Mouse (Mus musculus) layer of hippocampus, postnatal 25 days (tissue): ENCODE data around the gene Stk10. TPM values are rescaled to one million over a fixed set of nuclear protein-coding genes. Genes with fewer than 3 reads are reported as not detected.
"Not testable (repeated sequence)": the region's sequence is repeated elsewhere in the genome, so short reads cannot be mapped to it uniquely, and the experiment has no call there.

Experiments used
- DNase-seq, 2 experiments: peaks; one replicate each; pipeline ENCODE4 v3.0.0; 2022; ENCODE audit warnings: mixed read lengths in 2 of 2, low spot score in 1 of 2; ENCODE audit errors: extremely low spot score in 1 of 2
- total RNA-seq, 2 experiments: library from RNA; stranded (reverse); gene quantifications; 2 replicates each; pipeline ENCODE4 v1.2.3; 2021

Stk10 gene
- total RNA-seq: 1 to 10 TPM; 7.6 to 8.6 TPM

- DNase-seq: peak; percentile 79 to 87
These were observed at the start of gene Stk10 for GRCm38 (mm10) chr11:32532765-32533481. TSS of gene Stk10 (plus strand) at chr11:32533305.

DNA sequence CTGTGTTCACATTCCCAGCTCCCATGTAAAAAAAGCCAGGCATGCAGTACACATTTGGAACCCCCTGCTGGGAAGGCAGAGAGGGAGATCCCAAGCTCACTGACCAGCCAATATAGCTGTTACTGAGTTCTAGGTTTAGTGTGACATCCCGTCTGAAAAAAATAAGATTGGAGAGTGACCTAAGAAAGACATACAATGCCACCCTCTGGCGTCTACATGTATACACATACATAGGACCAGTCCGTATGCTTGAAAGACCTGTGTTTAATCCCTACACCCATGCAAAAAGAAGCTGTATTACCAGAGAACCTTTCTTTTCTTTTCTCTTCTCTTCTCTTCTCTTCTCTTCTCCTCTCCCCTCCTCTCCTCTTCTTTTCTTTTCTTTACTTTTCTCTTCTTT is 47.8 kb upstream of the Stk10 start:
- DNase-seq: no peak

DNA sequence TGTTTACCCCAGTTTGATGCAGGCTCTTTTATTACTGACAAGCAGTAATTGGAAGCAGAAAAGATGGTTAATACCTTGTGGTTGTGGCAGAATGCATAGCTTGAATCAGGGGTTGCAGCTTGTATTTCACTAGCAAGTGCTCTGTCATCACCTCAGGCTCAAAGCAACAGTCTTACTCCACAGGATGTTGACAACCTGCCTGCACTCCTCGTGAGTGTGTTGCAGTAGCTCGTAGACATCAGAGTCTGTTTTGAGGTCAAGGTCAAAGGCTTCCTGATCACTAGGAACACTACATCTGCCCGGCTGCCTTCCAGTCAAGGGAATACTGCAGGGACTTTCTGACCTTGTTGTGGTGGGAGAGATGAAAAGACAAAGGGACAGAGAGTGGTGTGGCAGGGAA is 46.5 kb upstream of the Stk10 start:
- no peak for DNase-seq

DNA sequence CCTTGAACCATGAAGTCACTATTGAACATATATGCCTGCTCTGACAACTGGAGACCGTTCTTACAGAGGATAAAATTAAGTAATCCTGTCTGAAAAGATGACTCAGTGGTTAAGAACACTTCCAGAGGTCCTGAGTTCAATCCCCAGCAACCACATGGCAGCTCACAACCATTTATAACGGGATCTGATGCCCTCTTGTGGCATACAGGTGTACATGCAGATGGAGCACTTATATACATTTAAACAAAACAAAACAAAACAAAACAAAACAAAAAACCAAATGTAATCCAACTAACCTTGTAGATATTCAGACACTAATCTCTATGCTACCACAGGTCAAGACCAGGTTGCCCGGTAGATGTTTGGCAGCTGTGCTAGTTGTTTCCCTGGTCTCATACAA is 45.6 kb upstream of the Stk10 start:
- no peak for DNase-seq

- DNase-seq: no peak
These were observed 44.8 kb upstream of the Stk10 start for GRCm38 (mm10) chr11:32488344-32488743.

DNA sequence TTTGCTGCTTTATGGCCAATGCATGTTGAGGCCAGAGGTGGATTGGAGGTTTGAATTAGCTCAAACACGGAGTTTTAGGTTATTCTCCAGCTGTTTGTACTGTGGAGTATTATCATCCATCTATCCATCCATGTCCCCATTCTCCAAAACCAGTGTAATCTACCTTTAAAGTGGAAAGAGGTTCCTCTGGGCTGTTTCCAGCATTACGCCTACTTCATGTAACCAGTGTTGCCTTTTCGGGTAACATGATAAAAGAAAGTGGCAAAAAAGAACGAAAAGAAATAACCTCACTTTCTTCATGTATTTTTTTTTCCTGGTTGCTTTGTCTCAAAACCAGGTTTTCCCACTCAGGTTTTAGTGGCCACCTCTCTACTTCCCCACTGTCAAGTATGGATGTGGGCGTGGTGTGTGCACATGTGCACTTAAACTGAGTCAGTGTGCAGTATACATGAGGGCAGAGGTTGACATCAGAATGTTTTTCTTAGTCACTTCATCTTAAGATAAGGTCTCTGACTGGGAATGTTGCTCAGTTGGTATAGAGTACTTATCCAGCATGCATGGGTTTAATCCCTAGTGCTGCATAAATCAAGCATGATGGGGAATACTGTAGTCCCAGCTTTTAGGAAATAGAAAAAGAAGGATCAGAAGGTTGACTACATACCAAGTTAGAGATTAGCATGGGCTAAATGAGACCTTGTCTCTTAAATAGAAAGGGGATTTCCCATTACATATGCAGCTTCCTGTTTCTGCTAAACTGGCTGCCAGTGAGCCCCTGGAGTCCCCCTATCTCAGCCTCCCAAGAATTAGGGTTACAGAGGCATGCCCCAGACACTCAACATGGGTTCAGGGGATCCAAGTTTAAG is 44.1 kb upstream of the Stk10 start:
- DNase-seq: no peak

DNA sequence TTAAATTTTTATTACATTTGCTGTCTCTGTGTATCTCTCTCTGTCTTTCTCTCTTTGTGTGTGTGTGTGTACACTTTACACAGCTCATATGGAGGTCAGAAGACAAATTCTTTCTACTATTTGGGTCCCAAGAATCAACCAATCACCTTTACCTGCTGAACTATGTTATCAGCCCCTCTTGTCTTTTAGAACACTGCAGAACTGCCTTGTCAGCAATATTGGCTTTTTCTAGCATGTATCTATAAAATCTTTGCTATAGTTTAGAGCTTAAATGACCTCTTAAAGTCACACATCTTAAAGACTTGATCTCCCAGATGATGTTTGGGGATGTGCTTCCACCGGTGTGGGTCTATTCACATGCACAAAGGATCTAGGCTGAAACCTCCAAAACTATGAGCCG is 42.0 kb upstream of the Stk10 start:
- no peak for DNase-seq

- no peak for DNase-seq
These were observed 39.8 kb upstream of the Stk10 start for GRCm38 (mm10) chr11:32493312-32493711.

GRCm38 (mm10) chr11:32495283-32495682 is 37.8 kb upstream of the Stk10 start:
- DNase-seq: no peak

DNA sequence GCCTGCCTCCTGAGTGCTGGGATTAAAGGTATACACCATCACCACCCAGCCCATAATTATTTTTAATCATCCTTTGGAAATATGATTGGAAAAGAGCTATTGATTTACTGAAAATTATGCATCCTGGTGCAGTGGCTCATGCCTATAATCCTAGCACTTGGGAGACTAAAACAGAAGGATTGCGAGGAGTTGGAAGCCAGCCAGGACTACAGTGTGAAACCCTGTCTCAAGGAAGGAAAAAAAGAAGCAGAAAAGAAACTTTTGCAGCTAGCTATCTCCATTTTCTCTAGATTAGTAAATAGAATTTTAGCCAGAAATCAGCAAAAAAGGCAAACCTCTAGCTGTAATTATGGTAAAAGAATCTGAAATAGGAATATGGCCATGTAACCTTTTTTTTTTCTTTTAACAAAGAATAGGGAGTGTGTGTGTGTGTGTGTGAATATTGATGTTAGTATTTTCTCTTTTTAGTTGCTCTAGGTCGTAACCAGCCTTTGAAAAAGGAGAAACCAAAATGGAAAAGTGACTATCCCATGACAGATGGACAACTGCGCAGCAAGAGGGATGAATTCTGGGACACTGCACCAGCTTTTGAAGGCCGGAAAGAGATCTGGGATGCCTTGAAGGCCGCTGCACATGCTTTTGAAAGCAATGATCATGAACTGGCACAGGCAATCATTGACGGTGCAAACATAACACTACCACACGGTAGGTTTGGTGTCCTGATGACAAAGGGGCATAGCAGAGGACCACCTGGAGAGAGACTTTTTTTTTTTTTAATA is 34.2 kb upstream of the Stk10 start:
- DNase-seq: peak in 1 of 2 experiments; percentile 46

DNA sequence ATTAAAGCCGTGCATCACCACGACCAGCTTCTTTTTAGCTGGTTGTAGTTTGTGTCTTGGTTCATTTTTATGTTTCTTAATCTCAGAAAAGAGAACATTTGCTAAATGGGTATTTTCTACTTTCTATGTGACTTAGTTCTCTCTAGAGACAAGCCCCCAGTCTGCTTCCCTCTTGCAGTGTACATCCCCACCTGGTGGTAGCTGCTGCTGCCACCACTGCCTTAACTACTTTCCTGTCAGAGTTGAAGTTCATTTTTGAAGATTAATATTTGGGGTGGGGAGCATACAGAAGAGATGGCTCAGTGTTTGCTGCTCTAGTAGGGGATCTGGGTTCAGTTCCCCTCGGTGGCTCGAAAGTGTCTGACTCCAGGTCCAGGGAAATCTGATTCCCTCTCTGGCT is 33.2 kb upstream of the Stk10 start:
- DNase-seq: no peak

- DNase-seq: no peak
These were observed 29.4 kb upstream of the Stk10 start for GRCm38 (mm10) chr11:32503711-32504110.

DNA sequence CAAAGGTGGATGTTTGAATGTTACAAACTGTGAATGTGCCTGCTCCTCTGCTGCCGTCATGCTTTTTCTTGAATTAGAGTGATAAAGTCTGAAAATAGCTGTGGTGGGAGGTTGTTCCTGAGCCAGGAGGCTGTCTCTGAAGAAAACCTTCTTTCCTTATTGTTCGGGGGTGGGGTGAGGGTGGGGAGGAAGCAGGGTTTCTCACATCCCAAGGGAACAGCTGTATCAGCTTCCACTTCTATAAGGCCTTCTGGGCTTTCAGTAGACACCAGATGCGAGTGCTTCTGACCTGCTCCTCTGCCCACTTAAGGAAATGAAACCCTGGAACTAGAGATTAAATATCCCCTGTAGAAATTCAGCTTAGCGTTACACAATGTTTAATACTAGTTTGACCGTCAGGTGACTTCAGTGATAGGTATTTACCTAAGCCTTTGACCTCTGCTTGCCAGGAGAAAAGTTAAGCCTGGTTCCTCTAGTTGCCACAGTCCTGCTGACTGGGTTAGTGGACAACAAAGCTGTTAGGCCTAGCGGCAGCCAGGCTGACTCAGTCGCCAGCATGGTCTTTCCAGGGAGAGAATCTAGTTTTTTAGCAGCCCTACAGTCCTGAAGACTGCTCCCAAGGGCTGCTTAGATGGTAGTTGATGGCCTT is 27.9 kb upstream of the Stk10 start:
- no peak for DNase-seq

DNA sequence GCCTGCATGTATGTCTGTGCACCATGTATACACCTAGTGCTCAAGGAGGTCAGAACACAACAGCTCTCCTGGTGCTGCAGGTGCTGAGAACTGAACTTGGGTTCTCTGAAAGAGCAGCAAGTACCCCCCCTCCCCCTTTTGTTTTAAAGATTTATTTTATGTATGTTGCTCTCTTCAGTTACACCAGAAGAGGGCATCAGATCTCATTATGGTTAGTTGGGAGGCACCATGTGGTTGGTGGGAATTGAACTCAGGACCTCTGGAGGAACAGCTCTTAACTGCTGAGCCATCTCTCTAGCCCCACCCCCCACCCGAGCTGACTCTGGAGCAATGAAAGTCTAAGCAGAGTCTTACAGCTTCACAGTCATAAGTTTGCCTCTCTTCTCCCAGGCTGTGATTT is 22.2 kb upstream of the Stk10 start:
- no peak for DNase-seq

DNA sequence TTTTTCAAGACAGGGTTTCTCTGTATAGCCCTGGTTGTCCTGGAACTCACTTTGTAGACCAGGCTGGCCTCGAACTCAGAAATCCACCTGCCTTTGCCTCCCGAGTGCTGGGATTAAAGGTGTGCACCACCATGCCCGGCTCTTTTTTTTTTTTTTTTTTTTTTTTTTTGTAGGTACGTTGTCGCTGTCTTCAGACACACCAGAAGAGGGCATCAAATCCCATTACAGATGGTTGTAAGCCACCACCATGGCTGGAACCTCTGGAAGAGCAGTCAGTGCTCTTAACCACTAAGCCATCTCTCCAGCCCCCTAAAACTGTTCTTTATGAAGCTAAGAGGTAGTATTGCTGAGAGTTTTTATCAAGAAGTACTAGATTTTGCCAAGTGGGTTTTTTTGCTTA is 18.3 kb upstream of the Stk10 start:
- DNase-seq: not testable (repeated sequence)

GRCm38 (mm10) chr11:32516091-32516490 is 17.0 kb upstream of the Stk10 start:
- no peak for DNase-seq

DNA sequence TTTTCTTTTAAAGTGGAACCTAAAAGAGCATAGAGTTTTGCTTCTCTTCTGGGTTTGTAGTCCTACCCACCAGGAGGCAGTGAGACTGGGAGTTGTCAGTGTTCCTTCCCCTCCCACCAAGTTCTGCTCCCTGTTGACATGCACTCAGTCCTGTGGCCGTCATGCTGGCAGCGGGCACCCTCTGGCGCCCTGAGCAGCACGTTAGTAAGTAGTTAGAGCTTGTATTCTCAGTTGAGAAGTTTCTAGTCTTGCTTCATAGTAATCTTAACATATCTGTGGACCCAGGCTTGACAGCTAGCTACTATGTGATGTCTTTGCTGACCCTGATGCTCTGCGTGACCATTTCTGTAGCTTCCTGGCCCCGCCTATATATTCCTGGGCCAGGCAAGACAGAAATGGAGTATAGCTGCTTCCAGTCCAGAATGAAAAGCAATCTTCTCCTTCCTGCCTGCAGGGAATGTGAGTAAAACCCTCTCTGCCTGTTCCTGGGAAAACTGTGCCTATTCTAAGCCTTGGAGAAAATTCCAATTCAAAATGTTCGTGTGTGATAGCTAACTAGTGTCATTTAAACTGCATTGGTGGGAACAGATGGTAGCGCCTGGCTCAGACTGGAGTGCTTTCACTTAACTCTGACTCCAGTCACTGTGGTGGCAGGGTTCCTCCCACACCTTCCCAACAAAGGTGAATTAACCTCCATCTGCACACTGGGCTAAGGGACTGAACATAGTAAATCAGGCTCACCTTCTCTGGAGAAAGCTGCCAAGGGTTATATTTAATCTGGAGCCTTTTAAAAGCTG is 16.0 kb upstream of the Stk10 start:
- DNase-seq: no peak

- no peak for DNase-seq
These were observed 14.3 kb upstream of the Stk10 start for GRCm38 (mm10) chr11:32518770-32519169.

DNA sequence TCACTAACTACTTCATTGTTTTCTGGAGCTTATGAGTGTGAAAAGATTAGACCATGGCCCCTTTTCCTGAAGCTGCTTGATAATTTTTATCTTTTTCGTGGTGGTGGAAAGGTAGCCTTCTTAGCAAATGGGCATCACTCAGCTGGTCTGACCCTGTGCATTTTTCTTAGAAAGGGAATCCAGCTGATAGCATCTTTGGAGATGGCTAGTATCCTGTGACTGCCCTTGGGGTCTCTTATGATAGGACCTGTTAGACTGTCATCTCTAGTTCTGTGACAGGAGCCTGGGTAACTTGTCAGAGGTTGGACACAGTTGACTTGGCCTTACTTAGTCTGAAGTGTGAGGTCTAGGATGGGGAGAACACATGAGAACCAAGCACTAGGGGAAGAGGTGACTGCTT is 13.8 kb upstream of the Stk10 start:
- DNase-seq: no peak

DNA sequence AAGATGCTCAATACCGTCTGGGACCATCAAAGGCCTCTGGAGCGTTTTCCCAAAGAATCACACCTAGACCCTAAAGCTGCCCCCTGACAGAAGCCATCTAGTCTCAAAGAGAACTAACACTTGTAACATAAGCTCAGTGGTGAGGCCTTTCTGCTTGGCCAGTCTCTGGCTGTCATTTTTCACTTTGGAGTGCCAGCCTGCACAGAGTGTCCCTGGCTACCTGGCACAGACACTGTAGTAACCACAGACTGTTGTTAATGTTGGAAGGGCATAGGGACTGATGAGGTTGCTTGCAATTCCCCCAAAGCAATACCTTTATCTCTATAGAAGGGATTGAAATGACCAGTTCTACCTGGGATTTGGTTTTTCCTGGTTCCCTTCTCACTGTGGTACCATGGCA is 11.9 kb upstream of the Stk10 start:
- DNase-seq: no peak
